Mouse (Mus musculus): ENCODE results near the gene Stx1b. TPM values are rescaled to one million over a fixed set of nuclear protein-coding genes. Genes with fewer than 3 reads are reported as not detected.
A peak's percentile ranks its signal among the peaks of the same experiment; 100 is the strongest.
"Not testable (repeated sequence)": the region's sequence is repeated elsewhere in the genome, so short reads cannot be mapped to it uniquely, and the experiment has no call there.

The Stx1b gene
- total and polyA plus RNA-seq, 3 experiments: 0.02 to 0.16 (median 0.15) TPM

- peaks cover 28% of the 10 kb centered on the region for H3K36me3 ChIP-seq (replicated peaks)
- DNase-seq (ENCODE audit: low spot score) (no peak), ATAC-seq (ENCODE audit: extremely low read depth, insufficient number of reproducible peaks, low FRiP score, poor library complexity, severe bottlenecking) (no peak)
Observed at GRCm38 (mm10) chr7:127840886-127841285, 16.5 kb upstream of the Stx1b start.

GRCm38 (mm10) chr7:127840031-127840430 lies 15.7 kb upstream of the Stx1b start:
- DNase-seq (ENCODE audit: low spot score); ATAC-seq (ENCODE audit: extremely low read depth, insufficient number of reproducible peaks, low FRiP score, poor library complexity, severe bottlenecking); H3K9me3 ChIP-seq (replicated peaks); H3K27me3 ChIP-seq (ENCODE audit: insufficient read depth, low read length); H3K4me3 ChIP-seq (ENCODE audit: low read depth, low read length): not testable (repeated sequence)
- H3K36me3 ChIP-seq (replicated peaks): peaks cover 21% of the 10 kb centered on the region
- peaks cover 23% of the 10 kb centered on the region for H3K4me1 ChIP-seq (ENCODE audit: insufficient read depth, low read depth, low read length)

More at GRCm38 (mm10) chr7:127840886-127841285, 16.5 kb upstream of the Stx1b start:
- H3K4me3 ChIP-seq (ENCODE audit: low read depth, low read length): peak overlapping the region; percentile 85; the same call in 1 of the 2 replicates
- peaks cover 23% of the 10 kb centered on the region for H3K4me1 ChIP-seq (ENCODE audit: insufficient read depth, low read depth, low read length)
- peaks cover 3% of the 10 kb centered on the region; the same call in 1 of the 2 replicates for H3K9me3 ChIP-seq (replicated peaks)
- H3K27me3 ChIP-seq (ENCODE audit: insufficient read depth, low read length): peaks cover 3% of the 10 kb centered on the region; the same call in 1 of the 2 replicates
- TF ChIP-seq GATA1 (IDR thresholded peaks at IDR 0.05; ENCODE audit: borderline replicate concordance, low read length) (no peak), GATA2 (IDR thresholded peaks at IDR 0.05; ENCODE audit: borderline replicate concordance, low read depth, low read length) (no peak), CTCF (IDR thresholded peaks at IDR 0.05; ENCODE audit: low read depth, low read length) (no peak), POLR2AphosphoS5 (IDR thresholded peaks at IDR 0.05; ENCODE audit: insufficient replicate concordance, low read depth, low read length) (no peak), TAL1 (conservative IDR thresholded peaks at IDR 0.05; ENCODE audit: low read depth, low read length) (no peak)

GRCm38 (mm10) chr7:127837878-127838277 lies 13.5 kb upstream of the Stx1b start:
- H3K4me1 ChIP-seq (ENCODE audit: insufficient read depth, low read depth, low read length): peaks cover 18% of the 10 kb centered on the region
- not testable (repeated sequence) for DNase-seq (ENCODE audit: low spot score); H3K36me3 ChIP-seq (replicated peaks); H3K4me3 ChIP-seq (ENCODE audit: low read depth, low read length); ATAC-seq (ENCODE audit: extremely low read depth, insufficient number of reproducible peaks, low FRiP score, poor library complexity, severe bottlenecking); H3K27me3 ChIP-seq (ENCODE audit: insufficient read depth, low read length); H3K9me3 ChIP-seq (replicated peaks)

GRCm38 (mm10) chr7:127837473-127837872 lies 13.1 kb upstream of the Stx1b start:
- Histone ChIP-seq H3K4me1 (ENCODE audit: insufficient read depth, low read depth, low read length) (peaks cover 15% of the 10 kb centered on the region), H3K36me3 (replicated peaks) (no peaks in the 10 kb centered on the region), H3K9me3 (replicated peaks) (peaks cover 3% of the 10 kb centered on the region; the same call in 1 of the 2 replicates), H3K27me3 (ENCODE audit: insufficient read depth, low read length) (peaks cover 8% of the 10 kb centered on the region; the same call in 1 of the 2 replicates), H3K4me3 (ENCODE audit: low read depth, low read length) (no peak overlapping the region)
- ATAC-seq (ENCODE audit: extremely low read depth, insufficient number of reproducible peaks, low FRiP score, poor library complexity, severe bottlenecking): no peak
- no peak for DNase-seq (ENCODE audit: low spot score)
- no peak for TF ChIP-seq GATA1 (IDR thresholded peaks at IDR 0.05; ENCODE audit: borderline replicate concordance, low read length)

- peaks cover 10% of the 10 kb centered on the region for H3K27me3 ChIP-seq (ENCODE audit: insufficient read depth, low read length)
- H3K36me3 ChIP-seq (replicated peaks): no peaks in the 10 kb centered on the region
- no peak overlapping the region for H3K4me3 ChIP-seq (ENCODE audit: low read depth, low read length)
- no peaks in the 10 kb centered on the region for H3K4me1 ChIP-seq (ENCODE audit: insufficient read depth, low read depth, low read length)
- TF ChIP-seq GATA2 (IDR thresholded peaks at IDR 0.05; ENCODE audit: borderline replicate concordance, low read depth, low read length): no peak
- no peak for TF ChIP-seq POLR2AphosphoS5 (IDR thresholded peaks at IDR 0.05; ENCODE audit: insufficient replicate concordance, low read depth, low read length)
- no peaks in the 10 kb centered on the region for H3K9me3 ChIP-seq (replicated peaks)
- no peak for DNase-seq (ENCODE audit: low spot score)
- ATAC-seq (ENCODE audit: extremely low read depth, insufficient number of reproducible peaks, low FRiP score, poor library complexity, severe bottlenecking): no peak
Observed at GRCm38 (mm10) chr7:127835550-127835949, 11.2 kb upstream of the Stx1b start.

GRCm38 (mm10) chr7:127823236-127824171 lies 845 bp downstream of the Stx1b start:
- H3K36me3 ChIP-seq (replicated peaks): no peaks in the 10 kb centered on the region
- ATAC-seq (ENCODE audit: extremely low read depth, insufficient number of reproducible peaks, low FRiP score, poor library complexity, severe bottlenecking) (no peak), DNase-seq (ENCODE audit: low spot score) (no peak)
- peaks cover 6% of the 10 kb centered on the region; the same call in 1 of the 2 replicates for H3K4me1 ChIP-seq (ENCODE audit: insufficient read depth, low read depth, low read length)
- H3K4me3 ChIP-seq (ENCODE audit: low read depth, low read length): no peak overlapping the region
- TF ChIP-seq CTCF (IDR thresholded peaks at IDR 0.05; ENCODE audit: low read depth, low read length) (no peak), GATA1 (IDR thresholded peaks at IDR 0.05; ENCODE audit: borderline replicate concordance, low read length) (no peak), GATA2 (IDR thresholded peaks at IDR 0.05; ENCODE audit: borderline replicate concordance, low read depth, low read length) (no peak), TAL1 (conservative IDR thresholded peaks at IDR 0.05; ENCODE audit: low read depth, low read length) (no peak), POLR2AphosphoS5 (IDR thresholded peaks at IDR 0.05; ENCODE audit: insufficient replicate concordance, low read depth, low read length) (no peak)
- H3K27me3 ChIP-seq (ENCODE audit: insufficient read depth, low read length): peaks cover 41% of the 10 kb centered on the region
- no peaks in the 10 kb centered on the region for H3K9me3 ChIP-seq (replicated peaks)

- TF ChIP-seq POLR2AphosphoS5 (IDR thresholded peaks at IDR 0.05; ENCODE audit: insufficient replicate concordance, low read depth, low read length) (no peak), TAL1 (conservative IDR thresholded peaks at IDR 0.05; ENCODE audit: low read depth, low read length) (no peak), CTCF (IDR thresholded peaks at IDR 0.05; ENCODE audit: low read depth, low read length) (no peak), GATA2 (IDR thresholded peaks at IDR 0.05; ENCODE audit: borderline replicate concordance, low read depth, low read length) (no peak), GATA1 (IDR thresholded peaks at IDR 0.05; ENCODE audit: borderline replicate concordance, low read length) (no peak)
- H3K4me3 ChIP-seq (ENCODE audit: low read depth, low read length): no peak overlapping the region
- peaks cover 45% of the 10 kb centered on the region for H3K27me3 ChIP-seq (ENCODE audit: insufficient read depth, low read length)
- ATAC-seq (ENCODE audit: extremely low read depth, insufficient number of reproducible peaks, low FRiP score, poor library complexity, severe bottlenecking) (no peak), DNase-seq (ENCODE audit: low spot score) (no peak)
- H3K4me1 ChIP-seq (ENCODE audit: insufficient read depth, low read depth, low read length): peaks cover 6% of the 10 kb centered on the region; the same call in 1 of the 2 replicates
- H3K9me3 ChIP-seq (replicated peaks): no peaks in the 10 kb centered on the region
- H3K36me3 ChIP-seq (replicated peaks): no peaks in the 10 kb centered on the region
Observed at GRCm38 (mm10) chr7:127822494-127822893, 1.9 kb downstream of the Stx1b start.
